Mouse (Mus musculus) liver, adult 2 months (tissue): Measurements from ENCODE around the gene Tas1r1. TPM values are rescaled to one million over a fixed set of nuclear protein-coding genes. Genes with fewer than 3 reads are reported as not detected.
"Not testable (repeated sequence)": the region's sequence is repeated elsewhere in the genome, so short reads cannot be mapped to it uniquely, and the experiment has no call there.

Experiments
- DNase-seq: peaks from one replicate; pipeline ENCODE4 v3.0.0-alpha.2; 2011; ENCODE audit warnings: low read depth, low spot score; ENCODE audit errors: extremely low read depth
- H3K27ac ChIP-seq: fragments of 200-500 bp; replicated peaks from 2 replicates; pipeline ENCODE4 v1.5.1; 2012; ENCODE audit warnings: low read depth, mild to moderate bottlenecking, control low read depth, inconsistent platforms, low read length; ENCODE audit not compliant: insufficient read depth
- H3K27me3 ChIP-seq: fragments of 200-500 bp; 2 replicates; pipeline ENCODE4 v1.6.1; 2012; ENCODE audit warnings: mild to moderate bottlenecking, moderate library complexity, low read length, inconsistent platforms; ENCODE audit not compliant: control insufficient read depth, insufficient read depth
- H3K36me3 ChIP-seq: fragments of 200-500 bp; 2 replicates; pipeline ENCODE4 v1.6.1; 2012; ENCODE audit warnings: low read length, inconsistent platforms; ENCODE audit not compliant: control insufficient read depth, insufficient read depth
- H3K4me1 ChIP-seq: fragments of 200-500 bp; 2 replicates; pipeline ENCODE4 v1.6.1; 2011; ENCODE audit warnings: low read length; ENCODE audit not compliant: control insufficient read depth, insufficient read depth
- H3K4me3 ChIP-seq: fragments of 200-500 bp; 2 replicates; pipeline ENCODE4 v1.5.1; 2011; ENCODE audit warnings: low read depth, mild to moderate bottlenecking, control low read depth, low read length, moderate library complexity; ENCODE audit not compliant: insufficient read depth
- H3K79me2 ChIP-seq: fragments of 200-500 bp; 2 replicates; pipeline ENCODE4 v1.6.1; 2012; ENCODE audit warnings: inconsistent platforms, mild to moderate bottlenecking, low read length, moderate library complexity; ENCODE audit not compliant: control insufficient read depth, insufficient read depth
- H3K9ac ChIP-seq: fragments of 200-500 bp; 2 replicates; pipeline ENCODE4 v1.6.1; 2012; ENCODE audit warnings: low read depth, mild to moderate bottlenecking, control low read depth, inconsistent platforms, low read length
- CTCF ChIP-seq: fragments of 200-500 bp; IDR thresholded peaks from 2 replicates; pipeline ENCODE4 v1.5.1; 2011; ENCODE audit warnings: low read depth, low read length, control low read depth
- POLR2A ChIP-seq: fragments of 200-500 bp; IDR thresholded peaks from 2 replicates; pipeline ENCODE4 v1.6.1; 2011; ENCODE audit warnings: low read length, control low read depth; ENCODE audit not compliant: insufficient read depth; ENCODE audit errors: extremely low read depth
- WGBS: fragments of 180-500 bp; shearing (Covaris S2); methylation state at CpG from one replicate; pipeline ENCODE4 v1.1.7; 2018; 5-methylcytosine and 5-hydroxymethylcytosine counted together
- polyA plus RNA-seq: library from polyadenylated mRNA; depleted of rRNA; stranded (reverse); fragments of >200 nt; gene quantifications from 2 replicates; pipeline ENCODE4 v1.2.3, GENCODE M21; 2012
- total RNA-seq: library from RNA; depleted of rRNA; stranded (reverse); fragments of >200 nt; gene quantifications from 2 replicates; pipeline ENCODE4 v1.2.3, GENCODE M21; 2014

The Tas1r1 gene
- total and polyA plus RNA-seq, 2 experiments: not detected

DNA sequence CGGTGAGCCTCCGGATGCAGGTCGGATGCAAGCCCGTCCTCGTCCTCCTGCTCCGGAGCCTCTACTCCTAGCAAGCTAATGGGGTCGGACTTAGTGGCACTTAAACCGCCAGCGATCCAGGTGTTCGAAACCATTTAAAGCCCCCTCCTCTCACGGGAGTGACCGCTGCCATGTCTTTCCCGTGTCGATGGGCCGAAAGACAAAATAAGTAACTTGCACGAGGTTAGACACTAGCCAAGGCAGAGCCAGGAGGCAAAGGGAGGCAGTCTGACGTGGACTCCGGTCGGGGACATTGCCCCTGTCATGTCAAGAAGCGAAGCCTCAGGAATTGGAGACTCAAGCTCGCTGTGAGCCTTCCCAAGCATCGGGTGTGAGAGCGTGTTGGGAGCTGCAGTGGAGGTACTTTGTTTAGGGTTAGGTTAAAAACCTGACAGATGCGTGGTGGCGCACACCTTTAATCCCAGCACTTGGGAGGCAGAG, 1.5 kb upstream of the Tas1r1 start:
- DNase-seq: peak; percentile 33
- Histone ChIP-seq H3K36me3 (peaks cover 5% of the 10 kb centered on the region), H3K4me3 (peak overlapping the region; percentile 97), H3K27me3 (no peaks in the 10 kb centered on the region), H3K79me2 (peaks cover 24% of the 10 kb centered on the region), H3K9ac (peak overlapping the region; percentile 97), H3K27ac (peak overlapping the region; percentile 2; the same call in 1 of the 2 replicates), H3K4me1 (peaks cover 7% of the 10 kb centered on the region; the same call in 1 of the 2 replicates)
- no peak for TF ChIP-seq CTCF
- 3% methylated on average over 25 of the region's 25 CpGs for WGBS

DNA sequence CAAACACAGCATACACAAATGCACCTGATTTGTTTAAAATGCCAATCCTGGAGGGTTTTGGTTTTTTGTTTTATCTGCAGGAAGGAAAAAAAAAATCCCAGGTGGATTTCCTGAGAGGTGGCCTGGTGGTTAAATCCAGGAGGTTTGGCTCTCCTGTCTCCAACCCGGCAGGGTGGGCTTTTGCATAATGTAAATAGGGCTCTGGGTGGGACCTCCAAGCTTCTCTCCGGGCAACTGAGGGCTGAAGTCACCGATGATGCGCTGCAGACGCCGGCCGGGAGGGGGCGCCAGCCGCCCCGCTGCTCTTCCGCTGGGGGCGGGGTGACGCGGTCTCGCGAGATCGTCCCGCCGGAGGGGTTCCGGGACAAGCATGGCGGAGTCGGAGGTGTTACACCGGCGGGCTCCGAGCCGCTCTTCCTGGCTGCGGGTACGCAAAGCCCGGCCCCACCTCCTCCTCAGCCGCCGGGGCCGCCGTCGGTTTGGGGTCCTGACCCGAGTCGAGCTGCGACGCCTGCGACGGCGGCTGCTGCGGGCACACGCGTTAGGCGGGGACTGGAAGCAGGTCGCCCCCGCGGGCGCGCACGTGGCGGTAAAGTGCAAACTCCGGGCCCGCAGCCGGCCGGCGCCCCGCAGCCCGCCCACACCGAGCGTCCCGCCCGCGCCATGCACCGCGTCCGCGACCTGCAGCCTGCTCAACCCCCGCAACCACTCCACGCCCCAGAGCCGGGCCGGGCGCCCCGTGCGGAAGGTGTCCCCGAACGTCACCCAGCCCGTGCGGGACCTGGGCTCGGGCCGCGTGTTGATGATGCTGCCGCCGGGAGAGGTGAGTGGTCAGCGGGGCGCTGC, 840 bp upstream of the Tas1r1 start, which contains the start of gene Nol9:
Gene Nol9 (plus strand): TSS at position 337 of the 846 bp plus-strand sequence.
- peak; percentile 90 for TF ChIP-seq CTCF
- peak; percentile 72; the same call in 1 of the 2 replicates for TF ChIP-seq POLR2A
- WGBS: under 1% methylated on average over 81 of the region's 86 CpGs
- peak within 1 kb of the TSS; percentile 97 for H3K9ac ChIP-seq
- H3K36me3 ChIP-seq: peaks cover 5% of the 10 kb centered on the region
- peak within 1 kb of the TSS; percentile 2; the same call in 1 of the 2 replicates for H3K27ac ChIP-seq
- DNase-seq: peak; percentile 54
- peaks cover 21% of the 10 kb centered on the region for H3K79me2 ChIP-seq
- H3K4me3 ChIP-seq: peak within 1 kb of the TSS; percentile 97
- peaks cover 7% of the 10 kb centered on the region; the same call in 1 of the 2 replicates for H3K4me1 ChIP-seq
- no peaks in the 10 kb centered on the region for H3K27me3 ChIP-seq

DNA sequence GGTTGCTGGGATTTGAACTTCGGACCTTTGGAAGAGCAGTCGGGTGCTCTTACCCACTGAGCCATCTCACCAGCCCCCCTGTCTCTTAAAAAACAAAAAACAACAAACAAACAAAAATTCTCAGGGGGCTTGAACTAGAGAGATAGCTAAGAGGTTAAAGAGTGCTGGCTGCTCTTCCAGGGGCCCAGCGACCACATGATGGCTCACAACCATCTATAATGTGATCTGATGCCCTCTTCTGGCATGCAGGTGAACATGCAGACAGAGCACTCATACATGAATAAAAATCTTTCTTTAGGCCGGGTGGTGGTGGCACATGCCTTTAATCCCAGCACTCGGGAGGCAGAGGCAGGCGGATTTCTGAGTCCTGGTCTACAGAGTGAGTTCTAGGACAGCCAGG, 1.9 kb downstream of the Tas1r1 start:
- not testable (repeated sequence) for H3K4me3 ChIP-seq, H3K36me3 ChIP-seq, DNase-seq, H3K27me3 ChIP-seq, H3K27ac ChIP-seq, H3K9ac ChIP-seq, H3K4me1 ChIP-seq
- TF ChIP-seq CTCF: peak; percentile 28; the same call in 1 of the 2 replicates
- WGBS: 92% methylated on average over 6 of the region's 6 CpGs
- peaks cover 15% of the 10 kb centered on the region for H3K79me2 ChIP-seq

DNA sequence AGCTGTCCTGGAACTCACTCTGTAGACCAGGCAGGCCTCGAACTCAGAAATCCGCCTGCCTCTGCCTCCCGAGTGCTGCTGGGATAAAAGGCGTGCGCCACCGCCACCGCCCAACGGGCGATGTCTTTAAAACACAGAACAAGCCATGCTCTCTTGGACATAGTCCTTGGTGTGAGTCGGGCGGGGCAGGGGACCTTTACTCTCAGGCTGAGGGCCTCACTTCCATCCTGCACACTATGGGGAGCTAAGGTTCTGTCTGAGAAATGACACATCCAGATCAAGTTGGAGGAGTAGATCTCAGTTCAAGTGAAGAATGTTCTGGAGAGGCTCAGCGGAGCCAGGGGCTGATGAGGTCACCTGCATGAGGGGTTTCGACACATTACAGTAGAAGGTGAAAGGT, 5.4 kb downstream of the Tas1r1 start:
- no peak overlapping the region for H3K9ac ChIP-seq
- H3K36me3 ChIP-seq: no peaks in the 10 kb centered on the region
- DNase-seq: no peak
- H3K27me3 ChIP-seq: no peaks in the 10 kb centered on the region
- no peak for TF ChIP-seq CTCF
- no peak for TF ChIP-seq POLR2A
- H3K4me3 ChIP-seq: no peak overlapping the region
- no peak overlapping the region for H3K27ac ChIP-seq
- peaks cover 3% of the 10 kb centered on the region for H3K4me1 ChIP-seq
- H3K79me2 ChIP-seq: no peaks in the 10 kb centered on the region
- 90% methylated on average over 13 of the region's 13 CpGs for WGBS

DNA sequence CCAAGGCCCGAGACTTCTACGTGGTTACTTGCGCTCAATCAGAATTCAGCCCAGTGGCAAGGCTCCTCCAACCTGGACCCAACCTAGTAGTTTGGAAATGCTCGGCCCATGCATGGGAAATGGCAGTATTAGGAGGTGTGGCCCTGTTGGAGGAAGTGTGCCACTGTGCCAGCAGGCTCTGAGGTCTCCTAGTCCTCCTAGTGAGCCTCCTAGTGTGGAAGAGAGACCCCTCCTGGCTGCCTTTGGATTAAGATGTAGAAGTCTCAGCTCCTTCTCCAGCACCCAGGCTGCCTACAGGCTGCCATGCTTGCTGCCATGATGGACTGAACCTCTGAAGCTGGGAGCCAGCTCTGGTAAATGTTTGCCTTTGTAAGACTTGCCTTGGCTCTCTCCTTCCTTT, 8.4 kb downstream of the Tas1r1 start:
- peaks cover 19% of the 10 kb centered on the region for H3K4me1 ChIP-seq
- no peak overlapping the region for H3K27ac ChIP-seq
- H3K4me3 ChIP-seq: no peak overlapping the region
- peaks cover 14% of the 10 kb centered on the region for H3K79me2 ChIP-seq
- H3K27me3 ChIP-seq: no peaks in the 10 kb centered on the region
- no peak overlapping the region for H3K9ac ChIP-seq
- no peak for DNase-seq
- no peak for TF ChIP-seq CTCF
- H3K36me3 ChIP-seq: no peaks in the 10 kb centered on the region
- 92% methylated on average over 4 of the region's 4 CpGs for WGBS

DNA sequence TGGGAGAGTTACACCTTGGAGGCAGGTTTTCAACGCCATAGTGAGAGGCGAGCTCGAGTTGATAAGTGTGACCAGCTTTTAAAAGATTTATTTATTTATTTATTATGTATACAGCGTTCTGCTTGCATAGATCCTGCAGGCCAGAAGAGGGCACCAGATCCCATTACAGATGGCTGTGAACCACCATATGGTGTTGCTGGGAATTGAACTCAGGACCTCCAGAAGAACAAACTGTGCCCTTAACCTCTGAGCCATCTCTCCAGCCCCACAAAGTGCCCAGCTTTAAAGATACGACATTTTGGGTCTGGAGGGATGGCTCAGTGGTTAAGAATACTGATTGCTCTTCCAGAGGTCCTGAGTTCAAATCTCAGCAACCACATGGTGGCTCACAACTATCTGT, 9.3 kb downstream of the Tas1r1 start:
- no peak overlapping the region for H3K9ac ChIP-seq
- no peak for DNase-seq
- peaks cover 19% of the 10 kb centered on the region for H3K79me2 ChIP-seq
- no peak overlapping the region for H3K4me3 ChIP-seq
- H3K27ac ChIP-seq: no peak overlapping the region
- no peaks in the 10 kb centered on the region for H3K27me3 ChIP-seq
- no peaks in the 10 kb centered on the region for H3K36me3 ChIP-seq
- WGBS: 58% methylated on average over 5 of the region's 5 CpGs
- TF ChIP-seq POLR2A (no peak), CTCF (peak; percentile 36)
- peaks cover 21% of the 10 kb centered on the region for H3K4me1 ChIP-seq
